Mouse (Mus musculus) heart, embryonic 16.5 days (tissue): ENCODE data around the gene Prr11. TPM values are rescaled to one million over a fixed set of nuclear protein-coding genes. Genes with fewer than 3 reads are reported as not detected.
A peak's percentile ranks its signal among the peaks of the same experiment; 100 is the strongest.
"Not testable (repeated sequence)": the region's sequence is repeated elsewhere in the genome, so short reads cannot be mapped to it uniquely, and the experiment has no call there.

Experiments
- ATAC-seq: fragments of 200-750 bp; cut with Nextera tagmentation; replicated peaks from 2 replicates; pipeline ENCODE4 v1.8.0; 2017; ENCODE audit warnings: moderate number of reproducible peaks; ENCODE audit not compliant: insufficient read depth, low FRiP score; ENCODE audit errors: extremely low read depth
- H3K27ac ChIP-seq: fragments of 300-500 bp; sonication (generic); 2 replicates; pipeline ENCODE4 v1.5.1; 2014; ENCODE audit warnings: mild to moderate bottlenecking, low read length, control low read depth, moderate library complexity
- H3K27me3 ChIP-seq: fragments of 300-500 bp; sonication (generic); 2 replicates; pipeline ENCODE4 v1.6.1; 2014; ENCODE audit warnings: low read length, mixed read lengths; ENCODE audit not compliant: control insufficient read depth, insufficient read depth
- H3K36me3 ChIP-seq: fragments of 300-500 bp; sonication (generic); 2 replicates; pipeline ENCODE4 v1.6.1; 2014; ENCODE audit not compliant: control insufficient read depth, insufficient read depth
- H3K4me1 ChIP-seq: fragments of 300-500 bp; sonication (generic); 2 replicates; pipeline ENCODE4 v1.6.1; 2014; ENCODE audit warnings: low read length, mixed read lengths; ENCODE audit not compliant: control insufficient read depth, insufficient read depth
- H3K4me2 ChIP-seq: fragments of 300-500 bp; sonication (generic); 2 replicates; pipeline ENCODE4 v1.6.1; 2014; ENCODE audit warnings: low read depth, mild to moderate bottlenecking, control low read depth, low read length
- H3K4me3 ChIP-seq: fragments of 300-500 bp; sonication (generic); 2 replicates; pipeline ENCODE4 v1.5.1; 2014; ENCODE audit warnings: mild to moderate bottlenecking, control low read depth, low read length
- H3K9ac ChIP-seq: fragments of 300-500 bp; sonication (generic); 2 replicates; pipeline ENCODE4 v1.6.1; 2014; ENCODE audit warnings: low read length, control low read depth
- H3K9me3 ChIP-seq: fragments of 300-500 bp; sonication (generic); replicated peaks from 2 replicates; pipeline ENCODE4 v1.6.1; 2016; ENCODE audit warnings: low read length; ENCODE audit not compliant: control insufficient read depth
- WGBS: fragments of 180-500 bp; shearing (Covaris S2); extraction: QIAGEN DNeasy Blood & Tissue Kit; methylation state at CpG from one replicate; pipeline ENCODE4 v1.1.7; 2014; 5-methylcytosine and 5-hydroxymethylcytosine counted together
- microRNA counts: library from miRNA; unstranded; fragments of <30 nt; microRNA quantifications from one replicate; lab custom pipeline; 2016
- microRNA-seq: library from miRNA; unstranded; fragments of <30 nt; microRNA quantifications from one replicate; pipeline ENCODE4, GENCODE M21; 2017
- polyA plus RNA-seq: library from polyadenylated mRNA; unstranded; fragments of >200 nt; fragmentation: Nextera tagmentation; extraction: Ambion mirVana; gene quantifications from 2 replicates; pipeline ENCODE4 v1.2.1, GENCODE M21; 2015

Gene Prr11
- polyA plus RNA-seq, 1 experiment from 2014 or later: 6.2 TPM

GRCm38 (mm10) chr11:87062087-87062486 lies 46.4 kb downstream of the Prr11 start:
- no peak overlapping the region for H3K4me3 ChIP-seq
- no peaks in the 10 kb centered on the region for H3K9me3 ChIP-seq
- H3K4me2 ChIP-seq: no peak overlapping the region
- H3K27me3 ChIP-seq: no peaks in the 10 kb centered on the region
- H3K4me1 ChIP-seq: no peaks in the 10 kb centered on the region
- ATAC-seq: no peak
- no peak overlapping the region for H3K9ac ChIP-seq
- 0 out of 2 replicates have a peak, but pooled peaks cover 2% of the 10 kb centered on the region for H3K36me3 ChIP-seq
- WGBS: 69% methylated on average over 3 of the region's 3 CpGs
- H3K27ac ChIP-seq: no peak overlapping the region

DNA sequence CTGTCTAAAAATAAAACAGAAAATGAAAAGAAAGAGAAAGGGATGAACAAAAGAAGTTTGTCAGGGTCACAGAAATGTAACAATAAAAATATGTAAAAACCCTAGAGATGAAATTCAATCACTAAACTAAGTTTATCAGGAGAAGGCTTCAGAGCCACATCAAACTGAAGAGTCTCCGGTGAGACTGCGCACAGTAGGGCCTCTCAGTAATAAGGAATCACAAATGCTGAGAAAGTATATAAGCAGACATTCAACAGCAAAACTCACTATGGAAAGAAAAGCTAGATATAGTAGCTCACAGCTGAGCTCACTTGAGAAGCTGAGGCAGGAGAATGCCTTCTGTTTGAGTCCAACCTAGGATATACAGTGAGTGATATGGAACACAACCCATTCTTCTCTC lies 48.1 kb downstream of the Prr11 start:
- Histone ChIP-seq H3K27ac (no peak overlapping the region), H3K27me3 (no peaks in the 10 kb centered on the region), H3K4me2 (no peak overlapping the region), H3K4me3 (no peak overlapping the region), H3K9me3 (no peaks in the 10 kb centered on the region), H3K4me1 (no peaks in the 10 kb centered on the region), H3K9ac (no peak overlapping the region), H3K36me3 (peaks cover 9% of the 10 kb centered on the region; the same call in 1 of the 2 replicates)
- 94% methylated on average over 2 of the region's 2 CpGs for WGBS
- ATAC-seq: no peak

DNA sequence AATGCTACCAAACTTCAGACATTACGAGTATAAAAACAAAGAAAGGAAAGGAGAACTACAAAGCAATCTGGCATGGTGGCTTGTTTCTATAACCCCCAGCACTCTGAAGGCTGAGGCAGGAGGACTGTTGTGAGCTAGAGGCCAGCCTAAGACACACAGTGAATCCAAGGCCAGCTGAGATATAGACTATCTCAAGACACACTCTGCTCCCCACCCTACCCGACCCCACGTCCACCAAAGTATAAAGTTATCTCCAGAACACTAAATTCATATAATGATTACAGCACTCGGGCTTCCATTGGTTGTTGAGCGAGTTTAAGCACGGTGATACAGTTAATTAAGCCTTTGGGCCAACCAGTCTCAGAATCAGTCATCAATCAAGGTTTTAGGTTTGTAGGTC lies 52.2 kb downstream of the Prr11 start:
- Histone ChIP-seq H3K27me3 (no peaks in the 10 kb centered on the region), H3K4me1 (no peaks in the 10 kb centered on the region), H3K4me3 (no peak overlapping the region), H3K36me3 (peaks cover 13% of the 10 kb centered on the region), H3K27ac (no peak overlapping the region), H3K4me2 (no peak overlapping the region), H3K9ac (no peak overlapping the region), H3K9me3 (no peaks in the 10 kb centered on the region)
- ATAC-seq: no peak
- WGBS: 84% methylated on average over 6 of the region's 6 CpGs

GRCm38 (mm10) chr11:87048900-87049299 lies 59.6 kb downstream of the Prr11 start:
- ATAC-seq, H3K27me3 ChIP-seq, H3K27ac ChIP-seq, H3K4me3 ChIP-seq, H3K9ac ChIP-seq, H3K4me2 ChIP-seq, H3K9me3 ChIP-seq, H3K4me1 ChIP-seq: not testable (repeated sequence)
- WGBS: 90% methylated on average over 7 of the region's 7 CpGs
- peaks cover 12% of the 10 kb centered on the region for H3K36me3 ChIP-seq

DNA sequence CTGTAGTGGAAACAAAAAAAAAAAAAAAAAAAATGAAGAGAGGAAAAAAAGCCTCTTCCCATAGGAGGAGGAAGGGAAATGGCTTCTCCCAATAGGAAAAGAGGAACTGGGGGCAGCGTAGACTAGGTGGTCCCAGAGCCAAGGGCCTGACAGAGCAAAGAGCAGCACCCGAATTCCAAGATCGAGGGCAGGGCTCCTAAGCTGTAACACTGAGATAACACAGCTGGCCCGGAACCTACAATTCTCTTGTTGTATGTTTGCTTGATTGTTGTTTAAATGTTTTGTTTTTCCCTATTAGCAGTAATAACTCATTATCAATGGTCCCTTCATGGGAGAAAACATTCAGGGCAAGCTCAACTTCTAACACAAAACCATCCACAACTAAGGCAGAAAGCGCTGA lies 61.5 kb downstream of the Prr11 start:
- no peak for ATAC-seq
- Histone ChIP-seq H3K9me3 (0 out of 2 replicates have a peak, but pooled peaks cover 3% of the 10 kb centered on the region), H3K4me2 (no peak overlapping the region), H3K4me1 (no peaks in the 10 kb centered on the region), H3K4me3 (no peak overlapping the region), H3K9ac (no peak overlapping the region), H3K27me3 (no peaks in the 10 kb centered on the region), H3K27ac (no peak overlapping the region), H3K36me3 (peaks cover 12% of the 10 kb centered on the region)
- 80% methylated on average over 5 of the region's 5 CpGs for WGBS

DNA sequence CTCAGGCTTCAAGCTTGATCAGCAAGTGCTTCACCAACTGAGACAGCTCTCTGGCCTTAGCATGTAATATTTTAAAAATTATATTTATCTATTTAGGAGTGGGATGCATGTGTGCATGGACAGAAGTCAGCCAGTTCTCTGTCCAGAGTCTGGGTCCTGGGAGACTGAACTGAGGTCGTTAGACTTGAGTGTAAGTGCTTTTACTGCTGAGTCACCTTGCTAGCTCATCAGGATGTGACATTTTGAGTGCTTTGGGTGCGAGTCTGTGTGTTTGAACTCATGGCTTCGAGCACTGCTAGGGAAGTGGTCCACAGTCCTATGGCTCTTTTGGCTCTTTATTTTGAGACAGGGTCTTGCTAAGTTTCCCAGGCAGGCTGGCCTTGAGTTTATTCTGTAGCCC lies 65.5 kb downstream of the Prr11 start:
- Histone ChIP-seq H3K9ac (no peak overlapping the region), H3K36me3 (peaks cover 15% of the 10 kb centered on the region), H3K27ac (no peak overlapping the region), H3K4me2 (no peak overlapping the region), H3K4me1 (no peaks in the 10 kb centered on the region), H3K27me3 (no peaks in the 10 kb centered on the region), H3K9me3 (0 out of 2 replicates have a peak, but pooled peaks cover 3% of the 10 kb centered on the region), H3K4me3 (no peak overlapping the region)
- WGBS: 83% methylated on average over 3 of the region's 3 CpGs
- ATAC-seq: no peak

- H3K4me3 ChIP-seq: no peak overlapping the region
- H3K36me3 ChIP-seq: peaks cover 15% of the 10 kb centered on the region
- H3K9me3 ChIP-seq: no peaks in the 10 kb centered on the region
- H3K27ac ChIP-seq: no peak overlapping the region
- WGBS: 75% methylated on average over 9 of the region's 9 CpGs
- no peaks in the 10 kb centered on the region for H3K4me1 ChIP-seq
- H3K27me3 ChIP-seq: no peaks in the 10 kb centered on the region
- H3K4me2 ChIP-seq: no peak overlapping the region
- no peak for ATAC-seq
- H3K9ac ChIP-seq: no peak overlapping the region
Observed at GRCm38 (mm10) chr11:87039307-87039963, 69.1 kb downstream of the Prr11 start.

MicroRNAs within 50 kb of the gene (microRNA counts, 519-probe panel; counts per million panel counts)
- microRNA mmu-miR-301a (lab: Ali Mortazavi, UCI): 3,685 counts per million, percentile 91 among the panel's probes with 10 or more counts

Small RNAs within 50 kb of the gene (microRNA-seq; reads per million reads assigned to microRNA genes)
- 1,191 reads per million, percentile 80 among the genes with 10 or more reads in this experiment for gene Mir301

Other genes starting within 250 kb of the Prr11 start
- gene Ypel2, start 115.0 kb downstream of the Prr11 start, polyA plus RNA-seq: 22.5 and 24.2 TPM in 2 replicates
- gene Gdpd1, start 34.6 kb downstream of the Prr11 start, polyA plus RNA-seq: 27.5 and 32.1 TPM in 2 replicates
- 12.7 and 13.9 TPM in 2 replicates for gene Smg8, start 21.9 kb downstream of the Prr11 start, polyA plus RNA-seq
- 48.0 and 55.9 TPM in 2 replicates for gene Ska2, start 526 bp upstream of the Prr11 start, polyA plus RNA-seq
- gene Trim37, start 18.4 kb upstream of the Prr11 start, polyA plus RNA-seq: 17.8 and 21.3 TPM in 2 replicates